Mouse (Mus musculus): ENCODE results near the gene Ifna7.

Ifna7 gene

DNA sequence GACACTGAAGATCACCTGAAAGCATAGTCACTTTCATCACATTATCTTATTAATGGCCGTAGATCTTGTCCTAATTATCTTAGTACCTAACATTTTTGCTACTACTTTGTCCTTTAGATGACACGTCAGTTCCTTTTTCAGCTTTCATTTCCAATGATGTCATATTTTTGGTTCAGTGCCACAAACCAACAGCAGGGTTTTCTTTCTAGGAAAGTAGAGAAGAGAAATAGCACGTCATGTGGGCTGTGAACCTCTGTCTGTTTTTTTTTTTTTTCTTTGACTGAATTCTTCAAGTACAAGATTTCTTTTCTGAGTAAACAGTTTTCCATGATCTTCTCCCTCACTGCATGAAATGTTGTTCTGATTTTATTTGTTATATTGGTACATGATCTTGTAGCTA lies 24.0 kb downstream of the Ifna7 start:
- DNase-seq (ENCODE audit: low spot score in 2 of 2): no peak

DNA sequence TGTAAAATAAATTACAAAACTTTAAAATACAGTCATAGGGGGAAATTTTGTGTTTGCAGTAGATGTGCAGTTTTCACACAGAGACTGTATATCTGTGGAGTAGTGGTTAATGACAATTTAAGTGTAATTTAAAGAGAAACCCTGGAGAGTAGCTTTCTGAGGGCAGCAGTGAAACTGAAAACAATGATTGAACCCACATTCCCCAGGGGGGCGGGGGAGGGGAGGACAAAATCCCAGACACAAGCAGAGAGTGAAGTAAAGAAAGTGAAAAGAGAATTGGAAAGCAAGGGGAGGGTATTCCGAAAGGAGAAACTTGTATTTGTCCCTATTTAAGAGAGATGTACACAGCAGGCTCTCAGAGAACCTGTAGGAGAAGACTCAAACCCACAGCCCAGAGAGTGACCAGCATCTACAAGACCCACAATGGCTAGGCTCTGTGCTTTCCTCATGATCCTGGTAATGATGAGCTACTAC lies 25.4 kb downstream of the Ifna7 start, which contains the start of gene Ifna4:
TSS of gene Ifna4 (plus strand) at position 424 of the 474 bp plus-strand sequence.
- DNase-seq (ENCODE audit: low spot score in 2 of 2): no peak

DNA sequence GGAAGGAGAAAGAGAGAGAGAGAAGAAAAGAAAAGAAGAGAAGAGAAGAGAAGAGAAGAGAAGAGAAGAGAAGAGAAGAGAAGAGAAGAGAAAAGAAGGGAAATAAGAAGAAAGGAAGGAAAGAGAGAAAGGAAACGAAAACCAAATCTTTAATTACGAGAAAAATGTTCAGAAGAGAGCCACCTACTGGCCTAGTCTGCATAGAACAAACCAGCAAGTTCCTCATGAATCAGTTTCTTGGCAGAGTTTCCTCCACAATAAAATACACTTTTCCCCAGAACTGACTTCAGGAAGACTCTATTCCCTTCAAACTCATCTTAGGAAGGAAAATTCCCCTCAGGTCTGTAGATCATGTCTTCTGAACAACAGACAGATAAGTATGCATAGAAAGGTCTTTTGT lies 29.3 kb downstream of the Ifna7 start:
- no peak for DNase-seq (ENCODE audit: low spot score in 2 of 2)

DNA sequence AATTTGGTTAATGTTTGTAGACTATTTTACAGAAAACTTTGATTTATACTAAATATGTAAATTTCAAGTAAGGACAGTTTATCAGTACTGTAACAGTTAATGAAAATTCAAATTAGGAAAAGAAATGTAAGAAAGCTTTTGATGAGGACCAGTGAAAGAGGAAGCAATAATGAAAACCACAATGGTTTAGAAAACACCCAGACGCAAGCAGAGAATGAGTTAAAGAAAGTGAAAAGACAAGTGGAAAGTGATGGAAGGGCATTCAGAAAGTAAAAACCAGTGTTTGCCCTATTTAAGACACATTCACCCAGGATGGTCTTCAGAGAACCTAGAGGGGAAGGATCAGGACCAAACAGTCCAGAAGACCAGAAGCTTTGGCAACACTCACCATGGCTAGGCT lies 33.7 kb downstream of the Ifna7 start, which contains the start of gene Ifna1:
TSS of gene Ifna1 (plus strand) at position 390 of the 400 bp plus-strand sequence.
- no peak for DNase-seq (ENCODE audit: low spot score in 2 of 2)

DNA sequence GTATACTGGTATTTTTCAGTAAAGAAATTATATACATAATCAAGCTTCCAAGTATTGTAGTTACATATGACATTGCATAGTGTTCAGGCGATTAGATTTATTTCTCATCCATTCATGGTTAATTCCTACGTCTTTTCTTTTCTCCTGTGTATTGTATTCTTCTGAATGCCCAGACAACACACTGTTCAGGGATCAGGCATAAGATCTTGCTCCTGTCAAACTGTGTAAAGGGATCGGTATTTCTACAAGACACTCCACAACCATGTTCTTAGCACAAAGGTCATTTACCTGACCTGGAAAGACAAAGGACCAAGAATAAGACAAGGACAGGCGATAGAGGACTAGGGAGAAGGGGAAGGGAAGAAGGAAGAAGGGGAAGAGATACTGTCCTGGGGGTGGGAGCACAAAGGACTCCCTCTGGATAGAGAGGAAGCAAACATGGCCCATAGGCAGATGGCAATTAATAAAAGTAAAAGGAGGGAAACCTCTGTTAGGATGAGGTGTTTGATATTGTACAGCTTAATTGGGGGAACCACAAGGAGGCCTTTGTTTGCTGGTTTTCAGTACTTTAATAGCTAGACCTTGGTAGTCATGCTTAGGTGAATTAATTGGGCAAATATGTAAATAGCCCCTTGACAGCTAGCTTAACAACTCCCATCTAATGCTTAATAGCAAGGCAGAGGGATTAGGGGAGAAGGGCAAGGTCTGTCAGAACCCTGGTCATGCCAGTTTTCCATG lies 35.2 kb downstream of the Ifna7 start:
- no peak for DNase-seq (ENCODE audit: low spot score in 2 of 2)

DNA sequence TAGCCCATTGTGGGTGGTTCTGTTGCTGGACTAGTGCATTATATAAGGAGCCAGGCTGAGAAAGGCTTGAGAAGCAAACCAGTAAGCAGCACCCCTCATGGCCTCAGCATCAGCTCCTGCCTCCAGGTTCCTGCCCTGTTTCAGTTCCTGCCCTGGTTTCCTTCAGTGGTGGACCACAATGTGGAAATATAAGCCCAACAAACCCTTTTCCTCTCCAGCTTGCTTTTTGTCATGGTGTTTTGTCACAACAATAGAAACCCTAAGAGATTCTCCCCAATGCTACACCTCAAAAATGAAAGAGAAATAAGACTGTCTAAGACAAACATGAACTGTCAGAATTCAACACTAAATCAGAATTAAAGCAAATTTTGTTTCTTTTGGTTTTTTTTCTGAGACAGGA lies 43.2 kb downstream of the Ifna7 start:
- DNase-seq (ENCODE audit: low spot score in 2 of 2): no peak

DNA sequence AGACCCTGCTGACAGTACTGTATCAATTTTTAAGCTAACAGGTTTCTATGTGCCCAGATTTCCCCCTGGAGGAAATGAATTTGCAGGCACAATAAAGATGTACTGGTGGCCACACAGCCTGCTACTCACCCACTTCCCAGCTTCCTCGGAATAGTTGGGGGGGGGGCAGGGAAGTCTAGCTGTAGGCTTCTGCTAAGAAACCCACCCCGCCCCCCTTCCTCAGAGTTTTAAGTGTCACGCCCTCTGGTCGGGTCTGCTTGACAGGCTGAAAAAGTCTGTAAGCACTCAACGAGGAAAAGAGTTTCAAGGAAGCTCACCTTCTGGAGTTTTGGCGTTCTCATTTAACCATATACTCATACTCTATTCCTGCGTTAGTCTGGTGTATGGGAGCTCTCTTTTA lies 47.3 kb downstream of the Ifna7 start:
- DNase-seq (ENCODE audit: low spot score in 2 of 2): no peak

DNA sequence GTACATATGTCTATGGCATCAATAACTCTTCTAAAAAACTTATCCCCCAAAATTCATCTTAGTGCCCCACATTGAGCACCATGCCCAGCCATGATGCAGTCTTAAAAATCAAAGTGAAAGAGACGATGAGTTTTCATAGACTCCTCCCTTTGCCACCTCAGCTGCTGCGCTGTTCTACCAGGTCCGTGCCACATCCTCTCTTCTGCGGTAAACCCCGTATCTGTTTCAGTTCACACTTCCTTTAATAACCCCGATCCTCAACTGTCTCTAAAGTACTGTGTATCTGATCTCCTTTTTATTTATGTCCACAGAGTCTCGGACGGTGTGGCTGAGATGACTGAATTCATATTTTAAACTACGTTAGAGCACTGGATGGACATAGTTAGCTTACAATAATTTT lies 48.6 kb downstream of the Ifna7 start:
- no peak for DNase-seq (ENCODE audit: low spot score in 2 of 2)

DNA sequence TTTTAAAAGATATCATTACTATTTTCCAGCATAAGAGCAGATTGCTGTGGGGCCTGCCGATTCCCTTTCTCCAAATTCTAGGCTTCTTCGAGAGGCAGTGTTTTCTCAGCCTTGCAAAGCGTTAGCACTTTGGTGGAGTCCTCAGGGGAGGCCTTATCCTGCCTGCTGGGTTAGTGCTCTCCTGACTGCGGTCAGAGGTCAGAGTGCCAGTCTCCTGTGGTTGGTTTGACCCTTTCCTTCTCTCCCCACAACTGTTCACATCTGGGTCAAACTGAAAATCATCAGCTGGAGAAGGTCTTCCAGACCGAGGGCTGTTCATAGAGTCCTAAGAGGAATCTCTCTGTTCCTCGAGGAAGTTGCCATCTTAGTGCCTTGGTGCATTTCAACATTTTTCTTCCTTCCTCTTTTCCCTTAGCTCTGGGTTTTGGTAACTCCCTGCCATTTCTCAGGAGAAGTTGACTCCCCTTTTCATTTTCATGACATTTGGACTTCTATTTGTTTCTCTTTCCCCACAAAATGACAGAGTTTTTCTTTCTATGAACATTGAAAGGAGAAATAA lies 49.1 kb downstream of the Ifna7 start:
- DNase-seq (ENCODE audit: low spot score in 2 of 2): no peak
